Mouse (Mus musculus): ENCODE measurements around the gene Fnip2.

DNA sequence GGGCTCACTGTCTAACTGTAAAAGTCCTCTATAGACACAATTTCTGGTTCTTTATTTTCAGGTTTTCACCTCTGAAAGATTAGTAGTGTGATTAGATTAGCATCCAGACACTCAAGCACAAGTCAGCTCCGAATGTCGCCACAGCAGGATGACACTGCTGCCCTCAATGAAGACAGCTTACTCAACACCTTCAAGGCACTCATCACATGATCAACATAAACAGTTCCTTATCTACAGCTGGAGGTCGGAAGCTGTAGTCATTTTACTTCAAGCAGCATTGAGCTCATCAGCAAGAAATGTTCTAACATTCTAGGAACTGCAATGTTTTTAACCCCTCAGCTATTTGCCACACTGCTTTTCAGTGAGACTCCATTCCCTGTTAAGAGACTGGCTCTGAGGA, 76.0 kb downstream of the Fnip2 start:
- TF ChIP-seq POLR2A (IDR thresholded peaks at IDR 0.05; ENCODE audit: insufficient read depth, low read length) (no peak), CTCF (IDR thresholded peaks at IDR 0.05; ENCODE audit: low read depth, low read length) (no peak)
